Mouse (Mus musculus): ENCODE measurements around the gene Prr12.

GRCm38 (mm10) chr7:45005321-45005992, 47.2 kb downstream of the Prr12 start:
- TF ChIP-seq POLR2A (IDR thresholded peaks at IDR 0.05; ENCODE audit: borderline replicate concordance, control insufficient read depth, low read depth, low read length) = no peak
- no peak for TF ChIP-seq CTCF (IDR thresholded peaks at IDR 0.05; ENCODE audit: control insufficient read depth, insufficient read depth, low read length)
